Mouse (Mus musculus): Measurements from ENCODE around the gene Ran. TPM values are rescaled to one million over a fixed set of nuclear protein-coding genes. Genes with fewer than 3 reads are reported as not detected.
A peak's percentile ranks its signal among the peaks of the same experiment; 100 is the strongest.
"Not testable (repeated sequence)": the region's sequence is repeated elsewhere in the genome, so short reads cannot be mapped to it uniquely, and the experiment has no call there.

The Ran gene
- 426 and 432 TPM in 2 replicates for polyA plus RNA-seq (2016; fragmentation: Nextera tagmentation; extraction: Ambion mirVana)

GRCm38 (mm10) chr5:129019497-129020299, at the start of gene Ran:
Gene Ran (plus strand): TSS chr5:129020069.
- under 1% methylated on average over 101 of the region's 102 CpGs for WGBS
- Histone ChIP-seq H3K4me2 (peak within 1 kb of the TSS; percentile 95), H3K9ac (peak within 1 kb of the TSS; percentile 94), H3K4me1 (replicated peaks) (peaks cover 16% of the 10 kb centered on the region), H3K4me3 (peak within 1 kb of the TSS; percentile 83), H3K27me3 (replicated peaks) (no peaks in the 10 kb centered on the region), H3K9me3 (replicated peaks) (no peaks in the 10 kb centered on the region), H3K36me3 (peaks cover 22% of the 10 kb centered on the region), H3K27ac (ENCODE audit: poor library complexity, severe bottlenecking) (peak within 1 kb of the TSS; percentile 94)
- peak; percentile 95 for ATAC-seq (ENCODE audit: insufficient number of reproducible peaks, low FRiP score)

DNA sequence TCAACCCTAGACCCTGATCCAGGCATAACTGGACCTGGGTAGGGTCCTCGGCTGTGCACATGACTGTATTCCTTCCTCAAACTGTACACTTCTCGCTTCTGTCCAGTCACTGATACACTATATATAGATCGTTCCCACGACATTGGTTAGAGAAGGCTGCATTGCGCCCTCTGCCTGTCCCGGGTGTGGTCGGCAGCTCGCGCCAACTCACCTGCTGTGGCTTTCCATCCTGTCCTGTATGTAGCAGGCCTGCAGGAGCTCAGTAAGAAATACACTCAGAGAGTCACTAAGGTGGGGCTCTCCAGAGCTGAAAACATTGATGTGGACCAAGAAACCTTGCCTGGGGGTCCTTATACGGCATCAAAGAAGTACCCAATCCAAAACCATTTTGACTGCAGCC, 49.0 kb upstream of the Ran start:
- Histone ChIP-seq H3K27ac (ENCODE audit: poor library complexity, severe bottlenecking) (no peak overlapping the region), H3K27me3 (replicated peaks) (peaks cover 7% of the 10 kb centered on the region; the same call in 1 of the 2 replicates), H3K4me1 (replicated peaks) (no peaks in the 10 kb centered on the region), H3K4me2 (peak overlapping the region; percentile 44), H3K4me3 (no peak overlapping the region), H3K9me3 (replicated peaks) (peaks cover 8% of the 10 kb centered on the region), H3K9ac (no peak overlapping the region), H3K36me3 (no peaks in the 10 kb centered on the region)
- 56% methylated on average over 10 of the region's 10 CpGs for WGBS
- ATAC-seq (ENCODE audit: insufficient number of reproducible peaks, low FRiP score), result no peak

DNA sequence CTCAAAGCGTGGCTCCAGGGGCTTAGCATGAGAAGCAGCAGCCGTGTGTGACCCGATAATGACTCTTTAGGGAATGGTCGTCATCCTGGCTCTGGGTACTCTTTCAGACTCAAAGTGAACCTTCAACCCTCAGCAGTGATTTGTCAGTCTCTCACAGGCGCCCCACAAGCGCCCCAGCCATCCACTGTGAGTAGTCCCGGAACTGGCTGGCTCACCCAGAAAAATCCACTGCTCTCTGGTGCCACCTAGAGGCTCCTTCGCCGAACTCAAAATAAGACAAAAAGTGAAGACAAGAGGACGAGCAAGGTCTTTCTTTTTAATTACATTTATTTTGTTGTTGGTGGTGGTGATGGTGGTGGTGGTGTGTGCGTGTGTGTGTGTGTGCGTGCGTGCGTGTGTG, 48.6 kb upstream of the Ran start:
- Histone ChIP-seq H3K9me3 (replicated peaks) (peaks cover 8% of the 10 kb centered on the region), H3K27ac (ENCODE audit: poor library complexity, severe bottlenecking) (no peak overlapping the region), H3K4me1 (replicated peaks) (no peaks in the 10 kb centered on the region), H3K4me2 (peak overlapping the region; percentile 44), H3K4me3 (no peak overlapping the region), H3K9ac (no peak overlapping the region), H3K36me3 (no peaks in the 10 kb centered on the region), H3K27me3 (replicated peaks) (peaks cover 7% of the 10 kb centered on the region; the same call in 1 of the 2 replicates)
- 15% methylated on average over 14 of the region's 14 CpGs for WGBS
- ATAC-seq (ENCODE audit: insufficient number of reproducible peaks, low FRiP score), result no peak

DNA sequence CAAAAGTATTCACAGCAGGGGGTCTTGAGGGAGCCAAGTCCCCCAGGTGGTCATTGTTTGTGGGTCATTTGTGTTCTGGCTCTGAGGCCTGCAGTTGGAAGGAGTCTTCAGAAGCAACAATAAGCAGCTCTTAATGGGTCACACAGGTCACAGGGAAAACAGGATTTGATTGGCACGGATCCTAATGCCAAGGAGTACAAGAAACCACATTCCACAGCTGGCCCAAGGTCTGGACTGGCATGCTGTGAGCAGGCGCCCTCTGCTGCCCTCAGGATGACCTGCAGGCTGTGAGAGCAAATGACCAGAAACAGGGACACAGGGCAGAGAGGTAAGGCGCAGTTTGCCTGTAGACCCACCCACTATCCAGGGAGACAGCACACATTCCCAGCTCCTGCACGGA, 43.6 kb upstream of the Ran start:
- H3K9ac ChIP-seq, result no peak overlapping the region
- H3K4me2 ChIP-seq, result no peak overlapping the region
- peaks cover 7% of the 10 kb centered on the region; the same call in 1 of the 2 replicates for H3K27me3 ChIP-seq (replicated peaks)
- ATAC-seq (ENCODE audit: insufficient number of reproducible peaks, low FRiP score), result no peak
- H3K4me1 ChIP-seq (replicated peaks), result no peaks in the 10 kb centered on the region
- peaks cover 5% of the 10 kb centered on the region; the same call in 1 of the 2 replicates for H3K9me3 ChIP-seq (replicated peaks)
- 34% methylated on average over 4 of the region's 4 CpGs for WGBS
- H3K4me3 ChIP-seq, result no peak overlapping the region
- H3K36me3 ChIP-seq, result no peaks in the 10 kb centered on the region
- no peak overlapping the region for H3K27ac ChIP-seq (ENCODE audit: poor library complexity, severe bottlenecking)

DNA sequence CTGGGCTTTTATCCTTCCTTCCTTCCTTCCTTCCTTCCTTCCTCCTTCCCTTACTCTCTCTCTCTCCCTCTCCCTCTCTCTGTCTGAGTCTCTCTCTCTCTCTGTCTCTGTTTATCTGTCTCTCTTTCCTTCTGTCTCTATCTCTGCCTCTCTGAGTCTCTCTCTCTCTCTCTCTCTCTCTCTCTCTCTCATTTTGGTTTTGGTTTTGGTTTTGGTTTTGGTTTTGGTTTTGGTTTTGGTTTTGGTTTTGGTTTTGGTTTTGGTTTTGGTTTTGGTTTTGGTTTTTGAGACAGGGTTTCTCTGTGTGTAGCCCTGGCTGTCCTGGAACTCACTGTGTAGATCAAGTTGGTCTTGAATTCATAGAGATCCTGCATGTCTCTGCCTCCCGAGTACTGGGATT, 42.4 kb upstream of the Ran start:
- not testable (repeated sequence) for H3K4me2 ChIP-seq; ATAC-seq (ENCODE audit: insufficient number of reproducible peaks, low FRiP score); H3K4me1 ChIP-seq (replicated peaks); H3K27me3 ChIP-seq (replicated peaks); H3K27ac ChIP-seq (ENCODE audit: poor library complexity, severe bottlenecking); H3K36me3 ChIP-seq; H3K9ac ChIP-seq; H3K9me3 ChIP-seq (replicated peaks); H3K4me3 ChIP-seq
- WGBS, result 56% methylated on average over 1 of the region's 1 CpGs

DNA sequence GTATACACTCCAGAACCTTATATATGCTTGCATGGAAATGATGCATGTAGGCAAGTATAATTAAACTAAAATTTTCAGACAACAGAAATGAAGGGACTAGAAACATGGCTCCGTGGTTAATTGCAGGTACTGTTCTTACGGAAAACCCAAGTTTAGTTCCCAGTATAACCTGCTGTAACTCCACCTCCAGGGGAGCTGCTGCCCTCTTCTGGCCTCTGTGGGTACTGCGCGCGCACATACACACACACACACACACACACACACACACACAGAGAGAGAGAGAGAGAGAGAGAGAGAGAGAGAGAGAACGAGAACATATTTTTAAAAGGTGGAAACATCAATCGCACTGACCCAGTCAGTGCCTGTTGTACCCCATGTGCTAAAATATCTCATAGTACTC, 40.9 kb upstream of the Ran start:
- H3K4me2 ChIP-seq, result no peak overlapping the region
- H3K27ac ChIP-seq (ENCODE audit: poor library complexity, severe bottlenecking), result no peak overlapping the region
- no peaks in the 10 kb centered on the region for H3K27me3 ChIP-seq (replicated peaks)
- no peak for ATAC-seq (ENCODE audit: insufficient number of reproducible peaks, low FRiP score)
- H3K9ac ChIP-seq, result no peak overlapping the region
- H3K4me1 ChIP-seq (replicated peaks), result no peaks in the 10 kb centered on the region
- no peak overlapping the region for H3K4me3 ChIP-seq
- peaks cover 5% of the 10 kb centered on the region; the same call in 1 of the 2 replicates for H3K9me3 ChIP-seq (replicated peaks)
- H3K36me3 ChIP-seq, result no peaks in the 10 kb centered on the region
- WGBS, result 95% methylated on average over 7 of the region's 7 CpGs

- H3K4me1 ChIP-seq (replicated peaks), result no peaks in the 10 kb centered on the region
- no peak for ATAC-seq (ENCODE audit: insufficient number of reproducible peaks, low FRiP score)
- no peaks in the 10 kb centered on the region for H3K27me3 ChIP-seq (replicated peaks)
- no peak overlapping the region for H3K27ac ChIP-seq (ENCODE audit: poor library complexity, severe bottlenecking)
- no peak overlapping the region for H3K4me2 ChIP-seq
- peaks cover 5% of the 10 kb centered on the region; the same call in 1 of the 2 replicates for H3K9me3 ChIP-seq (replicated peaks)
- peaks cover 13% of the 10 kb centered on the region for H3K36me3 ChIP-seq
- WGBS, result 54% methylated on average over 7 of the region's 7 CpGs
- H3K9ac ChIP-seq, result no peak overlapping the region
- no peak overlapping the region for H3K4me3 ChIP-seq
These were observed 39.0 kb upstream of the Ran start for GRCm38 (mm10) chr5:128980857-128981256.

GRCm38 (mm10) chr5:128981607-128982006, 38.3 kb upstream of the Ran start:
- H3K9ac ChIP-seq, result no peak overlapping the region
- WGBS, result 26% methylated on average over 12 of the region's 12 CpGs

GRCm38 (mm10) chr5:128984536-128984935, 35.3 kb upstream of the Ran start:
- Histone ChIP-seq H3K4me3 (no peak overlapping the region), H3K9ac (no peak overlapping the region), H3K27me3 (replicated peaks) (no peaks in the 10 kb centered on the region), H3K4me2 (no peak overlapping the region), H3K4me1 (replicated peaks) (no peaks in the 10 kb centered on the region), H3K9me3 (replicated peaks) (no peaks in the 10 kb centered on the region), H3K36me3 (peaks cover 29% of the 10 kb centered on the region), H3K27ac (ENCODE audit: poor library complexity, severe bottlenecking) (no peak overlapping the region)
- 83% methylated on average over 6 of the region's 6 CpGs for WGBS
- ATAC-seq (ENCODE audit: insufficient number of reproducible peaks, low FRiP score), result no peak

More at GRCm38 (mm10) chr5:128981607-128982006, 38.3 kb upstream of the Ran start:
- H3K4me2 ChIP-seq, result no peak overlapping the region
- H3K4me1 ChIP-seq (replicated peaks), result no peaks in the 10 kb centered on the region
- H3K27me3 ChIP-seq (replicated peaks), result no peaks in the 10 kb centered on the region
- peaks cover 21% of the 10 kb centered on the region for H3K36me3 ChIP-seq
- ATAC-seq (ENCODE audit: insufficient number of reproducible peaks, low FRiP score), result no peak; the same call in 1 of the 2 replicates
- H3K27ac ChIP-seq (ENCODE audit: poor library complexity, severe bottlenecking), result no peak overlapping the region
- peaks cover 5% of the 10 kb centered on the region; the same call in 1 of the 2 replicates for H3K9me3 ChIP-seq (replicated peaks)
- no peak overlapping the region for H3K4me3 ChIP-seq

- WGBS, result 95% methylated on average over 13 of the region's 13 CpGs
- no peak overlapping the region for H3K27ac ChIP-seq (ENCODE audit: poor library complexity, severe bottlenecking)
- H3K9ac ChIP-seq, result no peak overlapping the region
- H3K4me2 ChIP-seq, result no peak overlapping the region
- peaks cover 40% of the 10 kb centered on the region for H3K36me3 ChIP-seq
- no peaks in the 10 kb centered on the region for H3K9me3 ChIP-seq (replicated peaks)
- no peaks in the 10 kb centered on the region for H3K4me1 ChIP-seq (replicated peaks)
- ATAC-seq (ENCODE audit: insufficient number of reproducible peaks, low FRiP score), result no peak
- no peaks in the 10 kb centered on the region for H3K27me3 ChIP-seq (replicated peaks)
- H3K4me3 ChIP-seq, result no peak overlapping the region
These were observed 33.9 kb upstream of the Ran start for GRCm38 (mm10) chr5:128985946-128986345.

GRCm38 (mm10) chr5:128987141-128987954, 32.5 kb upstream of the Ran start:
- Histone ChIP-seq H3K27ac (ENCODE audit: poor library complexity, severe bottlenecking) (no peak overlapping the region), H3K27me3 (replicated peaks) (no peaks in the 10 kb centered on the region), H3K9me3 (replicated peaks) (no peaks in the 10 kb centered on the region), H3K36me3 (peaks cover 54% of the 10 kb centered on the region), H3K4me1 (replicated peaks) (no peaks in the 10 kb centered on the region), H3K4me3 (no peak overlapping the region), H3K4me2 (no peak overlapping the region), H3K9ac (no peak overlapping the region)
- WGBS, result 84% methylated on average over 19 of the region's 19 CpGs
- no peak for ATAC-seq (ENCODE audit: insufficient number of reproducible peaks, low FRiP score)

Measured in heart, embryonic 12.5 days (tissue).